Mouse (Mus musculus): ENCODE results near the gene Hmcn2.

The Hmcn2 gene

GRCm38 (mm10) chr2:31304801-31305665 lies 9.2 kb upstream of the Hmcn2 start:
- no peak for DNase-seq (ENCODE audit: low read depth, low spot score)

- no peak for DNase-seq (ENCODE audit: low read depth, low spot score)
These were observed 8.5 kb upstream of the Hmcn2 start for GRCm38 (mm10) chr2:31305684-31306083.

GRCm38 (mm10) chr2:31308257-31308656 lies 6.0 kb upstream of the Hmcn2 start:
- no peak for DNase-seq (ENCODE audit: low read depth, low spot score)

GRCm38 (mm10) chr2:31309549-31309948 lies 4.7 kb upstream of the Hmcn2 start:
- DNase-seq (ENCODE audit: low read depth, low spot score): no peak

GRCm38 (mm10) chr2:31318162-31318561 lies 3.9 kb downstream of the Hmcn2 start:
- DNase-seq (ENCODE audit: low read depth, low spot score): no peak

GRCm38 (mm10) chr2:31319200-31319599 lies 5.0 kb downstream of the Hmcn2 start:
- DNase-seq (ENCODE audit: low read depth, low spot score): no peak

GRCm38 (mm10) chr2:31327186-31327585 lies 13.0 kb downstream of the Hmcn2 start:
- no peak for DNase-seq (ENCODE audit: low read depth, low spot score)

- DNase-seq (ENCODE audit: low read depth, low spot score): peak; percentile 25
These were observed 23.6 kb downstream of the Hmcn2 start for GRCm38 (mm10) chr2:31337706-31338330.

GRCm38 (mm10) chr2:31339826-31340225 lies 25.6 kb downstream of the Hmcn2 start:
- no peak for DNase-seq (ENCODE audit: low read depth, low spot score)

GRCm38 (mm10) chr2:31341726-31342535 lies 27.7 kb downstream of the Hmcn2 start:
- no peak for DNase-seq (ENCODE audit: low read depth, low spot score)

GRCm38 (mm10) chr2:31346096-31346495 lies 31.9 kb downstream of the Hmcn2 start:
- no peak for DNase-seq (ENCODE audit: low read depth, low spot score)

- DNase-seq (ENCODE audit: low read depth, low spot score): no peak
These were observed 34.2 kb downstream of the Hmcn2 start for GRCm38 (mm10) chr2:31348373-31348772.

- no peak for DNase-seq (ENCODE audit: low read depth, low spot score)
These were observed 34.6 kb downstream of the Hmcn2 start for GRCm38 (mm10) chr2:31348850-31349249.

- no peak for DNase-seq (ENCODE audit: low read depth, low spot score)
These were observed 42.6 kb downstream of the Hmcn2 start for GRCm38 (mm10) chr2:31356771-31357170.

- no peak for DNase-seq (ENCODE audit: low read depth, low spot score)
These were observed 45.1 kb downstream of the Hmcn2 start for GRCm38 (mm10) chr2:31359316-31359715.

- DNase-seq (ENCODE audit: low read depth, low spot score): no peak
These were observed 53.0 kb downstream of the Hmcn2 start for GRCm38 (mm10) chr2:31367186-31367585.

- no peak for DNase-seq (ENCODE audit: low read depth, low spot score)
These were observed 57.2 kb downstream of the Hmcn2 start for GRCm38 (mm10) chr2:31371396-31371795.

- no peak for DNase-seq (ENCODE audit: low read depth, low spot score)
These were observed 58.0 kb downstream of the Hmcn2 start for GRCm38 (mm10) chr2:31372186-31372585.

GRCm38 (mm10) chr2:31374415-31374814 lies 60.2 kb downstream of the Hmcn2 start:
- no peak for DNase-seq (ENCODE audit: low read depth, low spot score)

GRCm38 (mm10) chr2:31376057-31376456 lies 61.8 kb downstream of the Hmcn2 start:
- no peak for DNase-seq (ENCODE audit: low read depth, low spot score)

- DNase-seq (ENCODE audit: low read depth, low spot score): no peak
These were observed 63.3 kb downstream of the Hmcn2 start for GRCm38 (mm10) chr2:31377481-31377880.

GRCm38 (mm10) chr2:31381292-31381846 lies 67.2 kb downstream of the Hmcn2 start:
- DNase-seq (ENCODE audit: low read depth, low spot score): peak; percentile 53
